In the genomic region with DNA sequence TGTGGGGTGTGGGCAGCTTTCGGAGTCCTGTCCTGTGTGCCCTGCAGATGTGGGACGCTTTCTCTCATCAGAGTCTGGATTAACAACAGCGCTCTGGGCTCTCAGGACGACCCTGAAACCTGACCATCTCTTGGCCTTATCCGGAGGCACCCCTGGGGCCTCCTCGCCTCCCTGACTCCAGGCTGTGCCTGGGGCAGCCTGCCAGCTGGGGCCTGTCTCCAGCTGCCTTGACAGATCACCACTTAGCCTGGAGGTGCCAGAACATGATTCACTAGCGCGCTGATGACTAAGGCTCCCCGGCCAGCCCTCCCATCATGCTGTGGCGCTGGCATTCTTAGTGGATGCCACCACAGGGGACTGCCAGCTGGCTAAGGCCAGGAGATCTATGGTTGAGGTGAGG, we compare ENCODE assay signal across 9 mouse cellular contexts. TPM values are rescaled to one million over a fixed set of nuclear protein-coding genes. Genes with fewer than 3 reads are reported as not detected.
DNase-seq lines count a peak whose midpoint lies in the region; ATAC-seq and TF ChIP-seq lines count a peak whose summit lies in the region.
"Had no signal": no experiment of that assay in that cellular context is flagged by ENCODE, and none has a peak within 500 bp of the region (broad histone marks: within the 10 kb centered on the region; RNA-seq: fewer than 3 reads in every experiment).

No protein-coding gene starts in this region.

- H3K4me1 ChIP-seq in hindbrain, postnatal 0 days (ENCODE audit: insufficient read depth, low read length), result peaks cover 6% of the 10 kb centered on the region; the same call in 1 of the 2 replicates
- peaks cover 54% of the 10 kb centered on the region for H3K4me1 ChIP-seq in stomach, embryonic 14.5 days (ENCODE audit: control insufficient read depth, insufficient read depth, low read length)

- peak; percentile 92 for DNase-seq in 3134 (ENCODE audit: extremely low read depth, insufficient read length, low spot score)
- DNase-seq in adrenal gland, postnatal 25 days, result peak; percentile 93
- peak; percentile 95 for DNase-seq in gastrocnemius, postnatal 14 days
- peak; percentile 50 for DNase-seq in hindbrain, postnatal 0 days (ENCODE audit: low spot score)
- peak; percentile 41 for DNase-seq in left cerebral cortex, adult 11 months (ENCODE audit: low spot score)
- peak; percentile 88 for DNase-seq in lung, postnatal 36 days
- DNase-seq in spleen, postnatal 36 days (ENCODE audit: low spot score in 2 of 2), result no peak
- DNase-seq: liver, embryonic 13.5 days had no signal

- no peak overlapping the region for H3K27ac ChIP-seq in hindbrain, postnatal 0 days
- H3K27ac ChIP-seq in stomach, embryonic 14.5 days (ENCODE audit: low read length), result peak overlapping the region; percentile 83
- H3K27ac ChIP-seq: liver, embryonic 13.5 days had no signal

- H3K9ac ChIP-seq in hindbrain, postnatal 0 days (replicated peaks; ENCODE audit: low read length), result no peak overlapping the region
- no peak overlapping the region for H3K9ac ChIP-seq in stomach, embryonic 14.5 days (replicated peaks; ENCODE audit: low read depth, low read length)
- H3K9ac ChIP-seq: liver, embryonic 13.5 days had no signal

- no peak overlapping the region for H3K4me2 ChIP-seq in hindbrain, postnatal 0 days (ENCODE audit: low read depth, low read length)
- 0 out of 2 replicates have a peak overlapping the region, but pooled peaks have one; percentile 7 for H3K4me2 ChIP-seq in stomach, embryonic 14.5 days (replicated peaks; ENCODE audit: low read depth, low read length)
- H3K4me2 ChIP-seq: liver, embryonic 13.5 days had no signal

- TF ChIP-seq CTCF in hindbrain, postnatal 0 days (IDR thresholded peaks at IDR 0.05; ENCODE audit: low read depth), result no peak

- H3K36me3 ChIP-seq in hindbrain, postnatal 0 days (ENCODE audit: insufficient read depth, low read length), result no peaks in the 10 kb centered on the region
- no peaks in the 10 kb centered on the region for H3K36me3 ChIP-seq in stomach, embryonic 14.5 days (ENCODE audit: control insufficient read depth, insufficient read depth, low read length)
- H3K36me3 ChIP-seq: liver, embryonic 13.5 days had no signal

- intact Hi-C loops in gastrocnemius, postnatal 14 days (cut with DNase I; ENCODE audit: low total_unique reads), result no loop called here

- no peaks in the 10 kb centered on the region for H3K9me3 ChIP-seq in hindbrain, postnatal 0 days (ENCODE audit: low read length)
- H3K9me3 ChIP-seq in stomach, embryonic 14.5 days (ENCODE audit: control insufficient read depth, low read depth, low read length), result no peaks in the 10 kb centered on the region
- H3K9me3 ChIP-seq: liver, embryonic 13.5 days had no signal

- 21% methylated on average over 10 of the region's 10 CpGs for WGBS in hindbrain, postnatal 0 days
- WGBS in stomach, embryonic 14.5 days, result 18% methylated on average over 10 of the region's 10 CpGs

- H3K27me3 ChIP-seq in hindbrain, postnatal 0 days (ENCODE audit: insufficient read depth, low read length), result no peaks in the 10 kb centered on the region
- no peaks in the 10 kb centered on the region for H3K27me3 ChIP-seq in stomach, embryonic 14.5 days (ENCODE audit: control insufficient read depth, insufficient read depth, low read length)
- H3K27me3 ChIP-seq: liver, embryonic 13.5 days had no signal

- ATAC-seq in hindbrain, postnatal 0 days, result peak; percentile 56; the same call in 1 of the 2 replicates
- peak; percentile 80 for ATAC-seq in stomach, embryonic 14.5 days (ENCODE audit: insufficient number of reproducible peaks, insufficient read depth, low FRiP score, low read depth)

- no peak overlapping the region for H3K4me3 ChIP-seq in hindbrain, postnatal 0 days (ENCODE audit: low read length)
- no peak overlapping the region for H3K4me3 ChIP-seq in stomach, embryonic 14.5 days (ENCODE audit: low read depth, low read length)
- H3K4me3 ChIP-seq: liver, embryonic 13.5 days had no signal

RNA-seq across cellular contexts. Expression of a gene that starts 37.1 kb away (rescaled TPM):
- 16.0 and 28.2 TPM in 2 replicates for total RNA-seq in adrenal gland, postnatal 25 days (2021)
- 10 to 100 TPM; 18.1 to 18.6 TPM for total RNA-seq in gastrocnemius, postnatal 14 days (2021)
- total RNA-seq in hindbrain, postnatal 0 days (2014; rRNA removed), result 39.6 and 41.6 TPM in 2 replicates
- polyA plus RNA-seq in hindbrain, postnatal 0 days (2015; fragmentation: Nextera tagmentation; extraction: Ambion mirVana), result 14.4 and 18.1 TPM in 2 replicates
- 19.7 and 20.8 TPM in 2 replicates for polyA plus RNA-seq in stomach, embryonic 14.5 days (2014; fragmentation: Nextera tagmentation; extraction: Ambion mirVana)

Comparison
In these comparisons a context has a peak if more than half of its experiments do, and no peak if none do; other contexts are left out.
1. DNase-seq: peak in 3134 (single experiment), adrenal gland, postnatal 25 days (single experiment), gastrocnemius, postnatal 14 days (single experiment), hindbrain, postnatal 0 days (single experiment), left cerebral cortex, adult 11 months (single experiment) and lung, postnatal 36 days (single experiment); none in spleen, postnatal 36 days (0 of 2).